Mouse (Mus musculus) CH12.LX (cell line): ENCODE measurements around the gene Vsnl1. TPM values are rescaled to one million over a fixed set of nuclear protein-coding genes. Genes with fewer than 3 reads are reported as not detected.

Experiments used
- DNase-seq: peaks from one replicate; pipeline ENCODE4 v3.0.0-alpha.2; 2013; ENCODE audit errors: extremely low read depth
- H3K27ac ChIP-seq: 2 replicates; pipeline ENCODE4 v1.5.1; 2012; ENCODE audit warnings: low read depth, mild to moderate bottlenecking, control low read depth, moderate library complexity; ENCODE audit not compliant: insufficient read depth
- H3K27me3 ChIP-seq: replicated peaks from 2 replicates; pipeline ENCODE3; 2012; ENCODE audit warnings: inconsistent platforms
- H3K36me3 ChIP-seq, 2 experiments: replicated peaks in 1 of 2; 2 replicates each; pipeline versions ENCODE3 to v1.6.1; 2012; ENCODE audit warnings: inconsistent platforms in 1 of 2, low read length in 1 of 2, mild to moderate bottlenecking in 1 of 2, mixed read lengths in 1 of 2, moderate library complexity in 1 of 2; ENCODE audit not compliant: control insufficient read depth in 1 of 2, insufficient read depth in 1 of 2
- H3K4me1 ChIP-seq, 2 experiments: 2 replicates each; pipeline ENCODE4 v1.6.1; 2012; ENCODE audit warnings: inconsistent platforms in 1 of 2, moderate library complexity in 1 of 2; ENCODE audit not compliant: insufficient read depth in 2 of 2, control insufficient read depth in 1 of 2
- H3K4me2 ChIP-seq: 2 replicates; pipeline ENCODE4 v1.6.1; 2012; ENCODE audit warnings: low read depth, mild to moderate bottlenecking, control low read depth; ENCODE audit not compliant: poor library complexity, insufficient read depth, severe bottlenecking
- H3K4me3 ChIP-seq, 3 experiments: fragments of 150-350 bp in 1 of 3; sonication (generic) in 1 of 3; replicated peaks in 1 of 3; 2 replicates each; pipeline versions ENCODE3 to v1.5.1; 2011 to 2012; ENCODE audit warnings: low read depth in 2 of 3, low read length in 2 of 3, mild to moderate bottlenecking in 2 of 3, moderate library complexity in 2 of 3, control low read depth in 1 of 3, improper control_type of control experiment in 1 of 3, inconsistent platforms in 1 of 3, mixed read lengths in 1 of 3; ENCODE audit not compliant: poor library complexity in 1 of 3
- H3K79me2 ChIP-seq: replicated peaks from 2 replicates; pipeline ENCODE4 v1.6.1; 2012; ENCODE audit warnings: mild to moderate bottlenecking, moderate library complexity; ENCODE audit not compliant: control insufficient read depth, poor library complexity, insufficient read depth, severe bottlenecking; ENCODE audit errors: extremely low read depth
- H3K9ac ChIP-seq: 2 replicates; pipeline ENCODE4 v1.6.1; 2012; ENCODE audit warnings: low read depth, mild to moderate bottlenecking, control low read depth, moderate library complexity; ENCODE audit not compliant: insufficient read depth
- H3K9me3 ChIP-seq: replicated peaks from 2 replicates; pipeline ENCODE3; 2012; ENCODE audit warnings: low read length, inconsistent platforms, mixed read lengths
- CTCF ChIP-seq, 2 experiments: IDR thresholded peaks in 1 of 2; conservative IDR thresholded peaks in 1 of 2; 2 replicates each; pipeline ENCODE4 v1.5.1; 2011 to 2012; ENCODE audit warnings: low read depth in 2 of 2, low read length in 2 of 2, improper control_type of control experiment in 1 of 2, inconsistent platforms in 1 of 2, mild to moderate bottlenecking in 1 of 2, moderate library complexity in 1 of 2
- ELF1 ChIP-seq: IDR thresholded peaks from 2 replicates; pipeline ENCODE4 v1.6.1; 2014; ENCODE audit warnings: low read depth, mild to moderate bottlenecking, inconsistent platforms, low read length, improper control_type of control experiment
- HCFC1 ChIP-seq: IDR thresholded peaks from 2 replicates; pipeline ENCODE4 v1.6.1; 2012; ENCODE audit warnings: low read depth, mild to moderate bottlenecking, inconsistent platforms, low read length, improper control_type of control experiment
- KAT2A ChIP-seq: IDR thresholded peaks from 2 replicates; pipeline ENCODE4 v1.6.1; 2012; ENCODE audit warnings: low read length, improper control_type of control experiment, inconsistent platforms; ENCODE audit not compliant: insufficient replicate concordance
- MAZ ChIP-seq: IDR thresholded peaks from 2 replicates; pipeline ENCODE4 v1.6.1; 2012; ENCODE audit warnings: low read depth, mild to moderate bottlenecking, inconsistent platforms, low read length, improper control_type of control experiment, moderate library complexity
- MEF2A ChIP-seq: IDR thresholded peaks from 2 replicates; pipeline ENCODE4 v1.6.1; 2014; ENCODE audit warnings: low read depth, mild to moderate bottlenecking, inconsistent platforms, low read length, improper control_type of control experiment, borderline replicate concordance
- NELFE ChIP-seq: IDR thresholded peaks from 2 replicates; pipeline ENCODE4 v1.6.1; 2011; ENCODE audit warnings: low read depth, low read length, improper control_type of control experiment
- RAD21 ChIP-seq: IDR thresholded peaks from 2 replicates; pipeline ENCODE4 v1.6.1; 2011; ENCODE audit warnings: low read depth, mild to moderate bottlenecking, low read length, improper control_type of control experiment, moderate library complexity
- SMC3 ChIP-seq: IDR thresholded peaks from 2 replicates; pipeline ENCODE4 v1.6.1; 2011; ENCODE audit warnings: low read depth, low read length, improper control_type of control experiment
- TCF12 ChIP-seq: IDR thresholded peaks from 2 replicates; pipeline ENCODE4 v1.6.1; 2014; ENCODE audit warnings: low read depth, mild to moderate bottlenecking, inconsistent platforms, low read length, improper control_type of control experiment
- USF1 ChIP-seq: IDR thresholded peaks from 2 replicates; pipeline ENCODE4 v1.6.1; 2014; ENCODE audit warnings: low read depth, mild to moderate bottlenecking, inconsistent platforms, low read length, improper control_type of control experiment
- USF2 ChIP-seq: conservative IDR thresholded peaks from 2 replicates; pipeline ENCODE4 v1.6.1; 2011; ENCODE audit warnings: low read depth, low read length, improper control_type of control experiment
- ZKSCAN1 ChIP-seq: IDR thresholded peaks from 2 replicates; pipeline ENCODE4 v1.6.1; 2012; ENCODE audit warnings: low read depth, inconsistent platforms, low read length, improper control_type of control experiment, borderline replicate concordance
- ZMIZ1 ChIP-seq: IDR thresholded peaks from 2 replicates; pipeline ENCODE4 v1.6.1; 2012; ENCODE audit warnings: low read depth, mild to moderate bottlenecking, inconsistent platforms, low read length, improper control_type of control experiment
- ZNF384 ChIP-seq: IDR thresholded peaks from 2 replicates; pipeline ENCODE4 v1.6.1; 2012; ENCODE audit warnings: low read depth, low read length, improper control_type of control experiment, inconsistent platforms
- dilution Hi-C: fragments of 300-500 bp; cut with MboI; formaldehyde crosslinking; loops from 2 replicates; pipeline ENCODE4 v1.14.3; 2020; ENCODE audit warnings: low sequenced_read_pairs; ENCODE audit not compliant: extremely low pct_unique_long_range_greater_than_20kb, extremely low pct_ligation_motif_present
- in situ Hi-C: fragments of 300-500 bp; cut with MboI; formaldehyde crosslinking; loops from 3 replicates; pipeline ENCODE4 v1.14.3; 2019; ENCODE audit warnings: low sequenced_read_pairs, low pct_ligation_motif_present, low pct_unique_long_range_greater_than_20kb, mixed read lengths
- polyA plus RNA-seq: library from polyadenylated mRNA; unstranded; fragments of >175 nt; gene quantifications from 2 replicates; pipeline ENCODE4 v1.2.1, GENCODE M21; 2012; ENCODE audit warnings: low read depth; ENCODE audit not compliant: insufficient read length
- total RNA-seq, 2 experiments: library from RNA; depleted of rRNA; stranded (reverse); fragments of 300-350 nt in 1 of 2; fragments of >200 nt in 1 of 2; gene quantifications; 2 replicates each; pipeline ENCODE4 v1.2.3; 2012 to 2014

The Vsnl1 gene
- total and polyA plus RNA-seq, 3 experiments: not detected

DNA sequence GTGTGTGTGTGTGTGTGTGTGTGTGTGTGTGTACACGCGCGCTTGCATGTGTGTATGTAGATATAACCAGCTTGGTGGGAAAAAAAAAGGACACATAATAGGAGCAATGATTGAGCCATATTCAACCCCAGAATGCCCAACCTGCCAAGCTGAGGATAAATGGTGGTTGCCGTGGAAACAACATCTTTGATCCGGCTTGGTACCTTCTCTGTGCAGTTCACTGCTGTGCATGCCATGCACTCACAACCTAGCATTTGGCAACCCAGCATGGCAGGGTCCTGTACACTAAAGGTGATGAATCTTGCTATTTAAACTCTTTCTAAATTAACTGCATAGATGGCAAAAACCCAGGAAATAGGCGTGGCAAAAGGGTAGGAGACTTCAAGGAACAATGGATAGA is 74.0 kb downstream of the Vsnl1 start:
- dilution Hi-C loops (no loop called here), in situ Hi-C loops (no loop called here)
- Histone ChIP-seq H3K9ac (no peak overlapping the region), H3K27ac (no peak overlapping the region), H3K36me3 (no peaks in the 10 kb centered on the region), H3K9me3 (no peaks in the 10 kb centered on the region), H3K27me3 (no peaks in the 10 kb centered on the region), H3K4me1 (peaks cover 4 to 29% of the 10 kb centered on the region in 2 experiments), H3K4me2 (no peak overlapping the region), H3K79me2 (no peaks in the 10 kb centered on the region), H3K4me3 (no peak overlapping the region)
- DNase-seq: no peak
- no peak for TF ChIP-seq USF2
- no peak for TF ChIP-seq ZNF384
- TF ChIP-seq ZMIZ1: no peak

DNA sequence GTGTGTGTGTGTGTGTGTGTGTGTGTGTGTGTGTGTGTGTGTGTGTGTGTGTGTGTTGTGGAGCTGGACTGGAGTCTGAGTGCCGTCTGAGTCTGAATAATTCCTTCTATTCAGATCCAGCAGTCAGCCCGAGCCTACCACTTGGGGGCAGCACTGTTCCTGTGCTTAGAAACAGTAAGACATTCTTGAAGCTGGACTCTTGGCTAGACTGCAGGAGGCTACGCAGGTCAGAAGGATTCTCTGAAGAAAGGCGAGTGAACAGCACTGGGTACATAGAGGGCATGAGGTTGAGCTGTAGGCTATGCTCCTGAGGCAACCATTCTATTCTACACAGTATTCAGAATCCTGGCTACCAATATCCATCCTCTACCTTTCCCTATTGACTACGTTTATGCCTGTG is 85.5 kb downstream of the Vsnl1 start:
- H3K36me3 ChIP-seq: no peaks in the 10 kb centered on the region
- H3K9ac ChIP-seq: no peak overlapping the region
- peaks cover 4 to 16% of the 10 kb centered on the region in 2 experiments for H3K4me1 ChIP-seq
- H3K4me3 ChIP-seq: no peak overlapping the region
- no peaks in the 10 kb centered on the region for H3K9me3 ChIP-seq
- H3K4me2 ChIP-seq: no peak overlapping the region
- in situ Hi-C loops: loop anchor here (10.0 kb wide), 1 partner anchor 794 kb away; no protein-coding TSS in a partner anchor
- dilution Hi-C loops: no loop called here
- H3K79me2 ChIP-seq: no peaks in the 10 kb centered on the region
- peak; percentile 81 for DNase-seq
- TF ChIP-seq RAD21: peak; percentile 80
- TF ChIP-seq SMC3: peak; percentile 78
- TF ChIP-seq MAZ: no peak
- no peak for TF ChIP-seq MEF2A
- no peak for TF ChIP-seq ZKSCAN1
- TF ChIP-seq ELF1: no peak
- peak; percentile 60 to 80 for TF ChIP-seq CTCF (conservative IDR thresholded peaks at IDR 0.05 in 1 of 2, IDR thresholded peaks at IDR 0.05 in 1 of 2; ENCODE audit: low read depth in 2 of 2, low read length in 2 of 2)
- H3K27ac ChIP-seq: no peak overlapping the region
- H3K27me3 ChIP-seq: no peaks in the 10 kb centered on the region

- dilution Hi-C loops (no loop called here), in situ Hi-C loops (loop anchor here (10.0 to 25.0 kb wide), 2 partner anchors 763 to 795 kb away; no protein-coding TSS in a partner anchor)
- Histone ChIP-seq H3K27me3 (no peaks in the 10 kb centered on the region), H3K9ac (no peak overlapping the region), H3K36me3 (no peaks in the 10 kb centered on the region), H3K79me2 (no peaks in the 10 kb centered on the region), H3K4me2 (no peak overlapping the region), H3K4me3 (no peak overlapping the region), H3K4me1 (peaks cover 6 to 21% of the 10 kb centered on the region in 2 experiments), H3K9me3 (no peaks in the 10 kb centered on the region), H3K27ac (no peak overlapping the region)
- TF ChIP-seq USF1: no peak
- TF ChIP-seq TCF12: no peak
- no peak for TF ChIP-seq NELFE
- no peak for TF ChIP-seq HCFC1
- TF ChIP-seq KAT2A: no peak
- no peak for TF ChIP-seq RAD21
- no peak for TF ChIP-seq ZMIZ1
- DNase-seq: no peak
These were observed 86.5 kb downstream of the Vsnl1 start for GRCm38 (mm10) chr12:11349870-11350269.
